Mouse (Mus musculus): ENCODE data around the gene Foxf1. TPM values are rescaled to one million over a fixed set of nuclear protein-coding genes. Genes with fewer than 3 reads are reported as not detected.

The Foxf1 gene
- polyA plus RNA-seq, 1 experiment from 2014 or later = 0.39 TPM

DNA sequence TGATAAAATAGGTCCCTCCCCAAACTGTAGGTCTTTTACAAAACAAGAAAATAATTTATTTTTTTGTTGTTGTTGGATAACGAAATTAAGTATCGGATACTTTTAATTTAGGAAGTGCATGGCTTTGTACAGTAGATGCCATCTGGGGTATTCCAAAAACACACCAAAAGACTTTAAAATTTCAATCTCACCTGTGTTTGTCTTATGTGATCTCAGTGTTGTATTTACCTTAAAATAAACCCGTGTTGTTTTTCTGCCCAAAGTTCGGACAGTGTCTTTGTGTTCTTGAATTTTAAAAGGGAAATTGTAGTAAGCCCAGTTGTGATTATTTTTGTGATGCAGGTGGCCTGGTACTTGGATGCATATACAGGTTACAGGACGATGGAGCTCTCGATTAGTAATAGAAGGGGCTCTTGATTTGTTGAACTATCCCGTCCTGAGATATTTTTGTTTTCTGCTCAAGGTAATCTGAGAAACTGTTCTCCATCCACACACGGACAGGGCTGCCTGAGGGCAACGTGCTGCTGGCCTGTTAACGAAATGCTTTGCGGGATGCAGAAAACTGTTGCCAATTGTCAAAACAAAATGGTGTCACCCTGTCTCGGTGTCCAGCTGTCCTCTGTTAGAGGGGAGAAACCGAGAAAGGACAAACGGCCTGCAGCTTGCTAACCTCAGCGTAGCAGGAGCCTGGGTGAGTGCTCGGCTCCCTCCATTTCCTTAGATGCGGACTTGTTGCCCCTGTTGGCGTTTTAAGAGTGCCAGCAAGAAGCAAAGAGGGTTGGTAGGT lies 34.6 kb downstream of the Foxf1 start:
- H3K36me3 ChIP-seq = no peaks in the 10 kb centered on the region
- peaks cover 3% of the 10 kb centered on the region; the same call in 1 of the 2 replicates for H3K9me3 ChIP-seq
- 2% methylated on average over 18 of the region's 18 CpGs for WGBS
- H3K4me2 ChIP-seq (replicated peaks) = no peak overlapping the region
- ATAC-seq = no peak
- no peak overlapping the region for H3K9ac ChIP-seq (replicated peaks)
- no peak overlapping the region for H3K27ac ChIP-seq
- H3K27me3 ChIP-seq = peaks cover 100% of the 10 kb centered on the region
- H3K4me1 ChIP-seq (replicated peaks) = peaks cover 13% of the 10 kb centered on the region
- H3K4me3 ChIP-seq (replicated peaks) = 0 out of 2 replicates have a peak overlapping the region, but pooled peaks have one; percentile 9

DNA sequence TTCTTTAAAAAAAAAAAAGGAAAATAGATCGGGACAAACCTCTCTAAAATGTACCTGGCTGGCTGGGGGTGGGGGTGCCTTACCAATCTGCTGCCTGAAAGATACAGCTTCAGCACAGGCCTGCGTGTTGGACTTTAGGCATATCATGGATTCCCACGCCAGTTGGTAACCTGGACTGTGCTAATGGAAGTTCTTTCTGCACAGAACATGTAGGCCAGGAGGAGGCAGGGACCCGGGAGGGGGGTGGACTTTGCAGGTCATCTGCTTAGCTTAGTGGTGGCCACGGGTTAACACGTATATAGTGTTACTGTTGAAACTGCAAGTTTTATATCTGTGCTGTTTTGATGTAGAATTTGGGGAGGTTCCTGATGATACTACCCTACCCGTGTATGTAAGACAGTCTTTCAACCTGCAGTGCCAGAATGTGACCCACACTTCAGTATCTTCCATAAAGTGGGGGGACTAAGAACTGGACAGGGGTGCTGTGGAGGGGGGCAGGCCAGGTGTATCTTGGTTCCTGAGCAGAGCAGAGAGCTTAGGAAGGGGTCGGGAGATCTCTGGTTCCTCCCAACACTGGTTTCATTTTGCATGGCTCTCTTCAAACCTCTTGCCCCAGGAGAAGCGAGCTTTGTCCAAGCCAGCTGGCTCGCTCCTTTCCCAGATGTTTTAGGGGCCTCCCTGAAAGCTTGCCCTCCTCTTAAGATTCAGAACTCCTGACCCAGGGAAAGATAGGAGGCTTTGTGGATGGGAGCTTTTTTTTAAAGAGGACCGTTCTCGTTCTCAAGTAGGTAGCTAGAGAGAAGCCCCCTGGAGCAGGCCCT lies 35.7 kb downstream of the Foxf1 start:
- H3K9ac ChIP-seq (replicated peaks) = no peak overlapping the region

DNA sequence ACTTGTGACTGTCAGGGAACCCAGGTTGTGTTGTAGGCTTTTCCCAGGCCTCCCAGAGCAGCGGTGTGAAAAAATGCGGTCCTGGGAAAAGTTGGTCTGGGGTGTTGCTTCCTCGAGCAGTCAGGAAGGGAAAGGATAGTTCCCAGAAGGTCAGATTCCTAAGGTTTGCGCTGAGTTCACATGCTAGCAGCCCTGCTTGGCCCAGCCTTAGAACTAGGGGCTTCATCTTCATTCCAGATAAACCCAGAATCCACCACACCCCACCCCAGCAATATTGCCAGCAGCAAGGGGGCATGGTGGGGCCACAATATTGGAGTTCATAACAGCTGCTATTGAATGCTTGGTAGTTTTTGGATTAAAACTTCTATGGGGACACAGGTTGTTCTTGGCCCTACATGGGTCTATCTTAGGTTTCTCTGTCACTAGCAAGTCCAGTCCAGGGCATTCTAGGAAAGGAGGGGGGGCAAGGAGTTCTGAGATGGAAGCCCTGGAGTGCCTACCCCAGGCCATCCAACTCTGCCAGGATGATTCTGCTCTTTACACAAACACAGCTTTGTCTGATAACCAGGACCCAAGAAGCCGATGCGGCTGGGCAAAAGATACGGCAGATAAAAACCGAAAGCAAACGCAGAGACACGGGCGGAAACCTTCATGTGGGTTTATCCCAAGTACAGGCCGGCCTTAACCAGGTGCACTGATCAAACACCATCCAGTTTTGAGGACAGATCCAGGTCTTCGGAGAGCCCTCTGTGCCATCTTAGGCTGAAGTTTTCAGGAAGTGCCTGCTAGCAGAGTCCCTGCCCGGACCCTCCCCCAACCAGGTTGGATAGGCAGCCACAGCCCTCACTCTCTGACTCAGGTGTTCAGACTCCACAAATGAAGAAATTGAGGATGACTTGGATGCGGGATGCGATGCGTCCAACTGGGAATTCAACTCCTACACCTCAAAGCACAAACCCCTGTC lies 36.6 kb downstream of the Foxf1 start:
- WGBS = 6% methylated on average over 17 of the region's 17 CpGs
- peaks cover 3% of the 10 kb centered on the region; the same call in 1 of the 2 replicates for H3K9me3 ChIP-seq
- H3K4me1 ChIP-seq (replicated peaks) = peaks cover 19% of the 10 kb centered on the region
- H3K9ac ChIP-seq (replicated peaks) = no peak overlapping the region
- peaks cover 100% of the 10 kb centered on the region for H3K27me3 ChIP-seq
- no peaks in the 10 kb centered on the region for H3K36me3 ChIP-seq
- ATAC-seq = no peak
- H3K4me2 ChIP-seq (replicated peaks) = no peak overlapping the region
- no peak overlapping the region for H3K27ac ChIP-seq
- H3K4me3 ChIP-seq (replicated peaks) = no peak overlapping the region

More for the DNA sequence above, 35.7 kb downstream of the Foxf1 start:
- Histone ChIP-seq H3K4me3 (replicated peaks) (no peak overlapping the region), H3K27ac (no peak overlapping the region), H3K27me3 (peaks cover 100% of the 10 kb centered on the region), H3K9me3 (peaks cover 3% of the 10 kb centered on the region; the same call in 1 of the 2 replicates), H3K4me1 (replicated peaks) (peaks cover 13% of the 10 kb centered on the region), H3K4me2 (replicated peaks) (no peak overlapping the region), H3K36me3 (no peaks in the 10 kb centered on the region)
- no peak for ATAC-seq
- 1% methylated on average over 12 of the region's 12 CpGs for WGBS

- H3K9me3 ChIP-seq = peaks cover 2% of the 10 kb centered on the region; the same call in 1 of the 2 replicates
- 2% methylated on average over 8 of the region's 8 CpGs for WGBS
- H3K4me2 ChIP-seq (replicated peaks) = no peak overlapping the region
- H3K27ac ChIP-seq = no peak overlapping the region
- H3K4me3 ChIP-seq (replicated peaks) = no peak overlapping the region
- peaks cover 100% of the 10 kb centered on the region for H3K27me3 ChIP-seq
- no peaks in the 10 kb centered on the region for H3K36me3 ChIP-seq
- H3K4me1 ChIP-seq (replicated peaks) = peaks cover 14% of the 10 kb centered on the region
- ATAC-seq = no peak
- no peak overlapping the region for H3K9ac ChIP-seq (replicated peaks)
These were observed 37.5 kb downstream of the Foxf1 start for GRCm38 (mm10) chr8:121121704-121122103.

DNA sequence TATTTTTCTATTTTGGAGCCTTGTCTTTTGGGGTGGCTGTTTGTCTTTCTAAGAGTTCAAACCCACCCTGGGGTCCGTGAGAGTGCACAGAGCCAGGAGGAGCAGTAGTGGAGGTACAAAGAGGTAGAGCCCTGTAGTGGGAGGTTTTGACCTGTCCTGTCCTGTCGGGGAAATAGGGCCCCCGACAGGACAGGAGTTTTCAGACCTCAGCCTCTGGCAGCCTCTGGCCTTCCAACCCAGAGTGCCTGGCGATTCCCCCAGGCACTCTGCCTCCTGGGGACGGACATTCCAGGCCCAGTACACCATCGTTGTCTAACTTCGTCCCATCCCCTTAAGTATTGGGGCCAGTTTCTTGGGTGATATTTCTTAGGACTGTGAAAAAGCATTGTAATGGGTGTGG lies 38.2 kb downstream of the Foxf1 start:
- no peak for ATAC-seq
- H3K27ac ChIP-seq = no peak overlapping the region
- H3K36me3 ChIP-seq = no peaks in the 10 kb centered on the region
- H3K4me2 ChIP-seq (replicated peaks) = no peak overlapping the region
- H3K4me1 ChIP-seq (replicated peaks) = peaks cover 11% of the 10 kb centered on the region
- H3K4me3 ChIP-seq (replicated peaks) = no peak overlapping the region
- under 1% methylated on average over 7 of the region's 7 CpGs for WGBS
- no peaks in the 10 kb centered on the region for H3K9me3 ChIP-seq
- H3K9ac ChIP-seq (replicated peaks) = no peak overlapping the region
- peaks cover 100% of the 10 kb centered on the region for H3K27me3 ChIP-seq

- Histone ChIP-seq H3K9me3 (no peaks in the 10 kb centered on the region), H3K4me3 (replicated peaks) (no peak overlapping the region), H3K27me3 (peaks cover 100% of the 10 kb centered on the region), H3K27ac (no peak overlapping the region), H3K4me2 (replicated peaks) (no peak overlapping the region), H3K4me1 (replicated peaks) (peaks cover 12% of the 10 kb centered on the region), H3K36me3 (no peaks in the 10 kb centered on the region), H3K9ac (replicated peaks) (no peak overlapping the region)
- 27% methylated on average over 2 of the region's 2 CpGs for whole genome bisulfite sequencing
- ATAC-seq = no peak
These were observed 38.9 kb downstream of the Foxf1 start for GRCm38 (mm10) chr8:121123113-121123512.

DNA sequence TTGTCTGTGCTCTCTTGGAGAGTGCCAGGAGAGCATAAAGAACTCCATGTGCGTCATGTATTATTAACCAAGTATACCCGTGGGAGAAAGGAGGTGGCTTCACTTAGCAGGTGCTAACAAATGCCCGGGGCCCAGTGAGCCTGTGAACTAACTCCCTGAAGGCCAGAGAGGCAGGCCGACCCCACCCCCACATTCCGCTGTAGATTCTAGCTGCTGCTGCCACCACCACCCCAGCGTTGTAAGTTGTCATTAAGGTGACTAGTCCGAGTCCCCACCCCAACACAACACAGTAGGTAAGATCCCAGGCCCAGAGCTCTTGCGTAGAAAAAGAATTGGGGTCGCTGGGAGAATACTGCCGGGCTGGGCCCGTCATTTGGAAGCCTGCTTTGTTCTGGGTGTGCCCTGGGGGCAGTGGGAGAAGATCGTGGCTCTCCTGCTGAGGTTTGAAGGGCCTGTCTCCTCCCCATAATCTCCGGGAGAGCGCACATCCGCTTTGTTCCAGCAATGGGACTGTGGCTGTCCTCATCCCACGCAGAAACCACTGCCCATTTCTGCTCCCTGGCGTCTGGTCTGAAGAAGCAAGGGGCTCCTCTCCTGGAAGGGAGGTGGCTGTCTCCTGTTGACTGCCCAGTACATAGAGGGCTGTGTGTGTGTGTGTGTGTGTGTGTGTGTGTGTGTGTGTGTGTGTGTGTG lies 40.5 kb downstream of the Foxf1 start:
- no peak overlapping the region for H3K4me3 ChIP-seq (replicated peaks)
- H3K9ac ChIP-seq (replicated peaks) = no peak overlapping the region
- 0 out of 2 replicates have a peak, but pooled peaks have one; percentile 22 for ATAC-seq
- no peaks in the 10 kb centered on the region for H3K9me3 ChIP-seq
- peaks cover 24% of the 10 kb centered on the region for H3K4me1 ChIP-seq (replicated peaks)
- 2% methylated on average over 17 of the region's 17 CpGs for WGBS
- H3K4me2 ChIP-seq (replicated peaks) = no peak overlapping the region
- H3K27me3 ChIP-seq = peaks cover 100% of the 10 kb centered on the region
- H3K27ac ChIP-seq = no peak overlapping the region
- H3K36me3 ChIP-seq = no peaks in the 10 kb centered on the region

- peaks cover 24% of the 10 kb centered on the region for H3K4me1 ChIP-seq (replicated peaks)
- H3K9me3 ChIP-seq = no peaks in the 10 kb centered on the region
- H3K27ac ChIP-seq = no peak overlapping the region
- H3K9ac ChIP-seq (replicated peaks) = no peak overlapping the region
- H3K4me2 ChIP-seq (replicated peaks) = peak overlapping the region; percentile 37
- H3K27me3 ChIP-seq = peaks cover 100% of the 10 kb centered on the region
- ATAC-seq = peak; percentile 69
- H3K36me3 ChIP-seq = no peaks in the 10 kb centered on the region
- WGBS = under 1% methylated on average over 35 of the region's 36 CpGs
- H3K4me3 ChIP-seq (replicated peaks) = peak overlapping the region; percentile 25
These were observed 41.2 kb downstream of the Foxf1 start for GRCm38 (mm10) chr8:121125311-121125876.

GRCm38 (mm10) chr8:121126191-121126590 lies 42.0 kb downstream of the Foxf1 start:
- H3K4me2 ChIP-seq (replicated peaks) = no peak overlapping the region
- peaks cover 24% of the 10 kb centered on the region for H3K4me1 ChIP-seq (replicated peaks)
- ATAC-seq = no peak
- H3K9ac ChIP-seq (replicated peaks) = no peak overlapping the region
- no peaks in the 10 kb centered on the region for H3K36me3 ChIP-seq
- H3K9me3 ChIP-seq = no peaks in the 10 kb centered on the region
- H3K27ac ChIP-seq = no peak overlapping the region
- H3K27me3 ChIP-seq = peaks cover 100% of the 10 kb centered on the region
- 6% methylated on average over 6 of the region's 6 CpGs for WGBS
- H3K4me3 ChIP-seq (replicated peaks) = no peak overlapping the region

- peaks cover 99% of the 10 kb centered on the region for H3K27me3 ChIP-seq
- 4% methylated on average over 6 of the region's 6 CpGs for WGBS
- no peak overlapping the region for H3K4me2 ChIP-seq (replicated peaks)
- no peak overlapping the region for H3K9ac ChIP-seq (replicated peaks)
- no peak overlapping the region for H3K4me3 ChIP-seq (replicated peaks)
- H3K36me3 ChIP-seq = no peaks in the 10 kb centered on the region
- ATAC-seq = no peak
- H3K27ac ChIP-seq = no peak overlapping the region
- H3K9me3 ChIP-seq = no peaks in the 10 kb centered on the region
- peaks cover 24% of the 10 kb centered on the region for H3K4me1 ChIP-seq (replicated peaks)
These were observed 42.5 kb downstream of the Foxf1 start for GRCm38 (mm10) chr8:121126694-121127093.

DNA sequence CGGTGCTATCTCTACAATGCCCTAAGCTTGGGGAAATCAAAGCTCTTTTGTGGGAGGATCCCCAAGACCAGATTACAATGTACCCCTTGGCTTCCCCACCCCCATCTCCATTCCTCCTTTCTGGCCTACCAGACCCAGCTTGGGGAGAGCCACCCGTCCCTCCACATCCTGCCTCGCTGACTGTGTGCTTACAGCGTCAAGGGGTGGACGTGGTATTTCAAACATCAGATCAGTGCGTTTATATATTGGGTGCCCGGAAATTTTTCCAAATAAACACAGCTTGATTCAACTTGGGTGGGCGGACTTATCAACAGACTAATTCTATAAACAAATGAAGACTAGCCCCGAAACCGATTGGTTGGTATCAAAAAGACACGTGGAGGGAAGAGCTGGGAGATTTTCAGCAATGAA lies 43.1 kb downstream of the Foxf1 start:
- WGBS = 2% methylated on average over 11 of the region's 11 CpGs
- ATAC-seq = no peak
- H3K27me3 ChIP-seq = peaks cover 99% of the 10 kb centered on the region
- H3K4me1 ChIP-seq (replicated peaks) = peaks cover 24% of the 10 kb centered on the region
- no peaks in the 10 kb centered on the region for H3K9me3 ChIP-seq
- no peak overlapping the region for H3K4me3 ChIP-seq (replicated peaks)
- H3K27ac ChIP-seq = no peak overlapping the region
- H3K4me2 ChIP-seq (replicated peaks) = no peak overlapping the region
- H3K9ac ChIP-seq (replicated peaks) = no peak overlapping the region
- H3K36me3 ChIP-seq = no peaks in the 10 kb centered on the region
